Mouse (Mus musculus): ENCODE measurements around the gene Cmklr1. TPM values are rescaled to one million over a fixed set of nuclear protein-coding genes. Genes with fewer than 3 reads are reported as not detected.

Gene Cmklr1
- polyA plus RNA-seq, 1 experiment, result 32.6 TPM

- TF ChIP-seq CTCF (IDR thresholded peaks at IDR 0.05; ENCODE audit: borderline replicate concordance, control insufficient read depth, extremely low read depth, insufficient read depth, low read length, poor library complexity), result no peak
- TF ChIP-seq POLR2A (IDR thresholded peaks at IDR 0.05; ENCODE audit: control insufficient read depth, extremely low read depth, insufficient read depth, low read length, poor library complexity), result no peak
- no peaks in the 10 kb centered on the region for H3K36me3 ChIP-seq (ENCODE audit: control insufficient read depth, insufficient read depth, low read length)
- no peak overlapping the region for H3K4me3 ChIP-seq (ENCODE audit: control insufficient read depth, insufficient read depth, low read length)
- no peak for DNase-seq
- peaks cover 4% of the 10 kb centered on the region; the same call in 1 of the 2 replicates for H3K4me1 ChIP-seq (replicated peaks; ENCODE audit: control insufficient read depth, insufficient read depth, low read length)
- H3K27me3 ChIP-seq (ENCODE audit: control insufficient read depth, insufficient read depth, low read length), result no peaks in the 10 kb centered on the region
- H3K27ac ChIP-seq (ENCODE audit: control insufficient read depth, insufficient read depth, low read length), result no peak overlapping the region
- WGBS, result 94% methylated on average over 5 of the region's 7 CpGs
These were observed 27.3 kb upstream of the Cmklr1 start for GRCm38 (mm10) chr5:113677541-113677940.

- DNase-seq, result no peak
- Histone ChIP-seq H3K27me3 (ENCODE audit: control insufficient read depth, insufficient read depth, low read length) (no peaks in the 10 kb centered on the region; the same call in 1 of the 2 replicates), H3K27ac (ENCODE audit: control insufficient read depth, insufficient read depth, low read length) (no peak overlapping the region), H3K4me3 (ENCODE audit: control insufficient read depth, insufficient read depth, low read length) (no peak overlapping the region), H3K4me1 (replicated peaks; ENCODE audit: control insufficient read depth, insufficient read depth, low read length) (peaks cover 6% of the 10 kb centered on the region; the same call in 1 of the 2 replicates), H3K36me3 (ENCODE audit: control insufficient read depth, insufficient read depth, low read length) (no peaks in the 10 kb centered on the region)
- no peak for TF ChIP-seq POLR2A (IDR thresholded peaks at IDR 0.05; ENCODE audit: control insufficient read depth, extremely low read depth, insufficient read depth, low read length, poor library complexity)
- TF ChIP-seq CTCF (IDR thresholded peaks at IDR 0.05; ENCODE audit: borderline replicate concordance, control insufficient read depth, extremely low read depth, insufficient read depth, low read length, poor library complexity), result no peak
- 92% methylated on average over 7 of the region's 7 CpGs for WGBS
These were observed 24.6 kb upstream of the Cmklr1 start for GRCm38 (mm10) chr5:113674851-113675250.

- Histone ChIP-seq H3K36me3 (ENCODE audit: control insufficient read depth, insufficient read depth, low read length) (no peaks in the 10 kb centered on the region), H3K4me3 (ENCODE audit: control insufficient read depth, insufficient read depth, low read length) (no peak overlapping the region), H3K4me1 (replicated peaks; ENCODE audit: control insufficient read depth, insufficient read depth, low read length) (peaks cover 6% of the 10 kb centered on the region; the same call in 1 of the 2 replicates), H3K27me3 (ENCODE audit: control insufficient read depth, insufficient read depth, low read length) (no peaks in the 10 kb centered on the region; the same call in 1 of the 2 replicates), H3K27ac (ENCODE audit: control insufficient read depth, insufficient read depth, low read length) (no peak overlapping the region)
- DNase-seq, result no peak
- TF ChIP-seq POLR2A (IDR thresholded peaks at IDR 0.05; ENCODE audit: control insufficient read depth, extremely low read depth, insufficient read depth, low read length, poor library complexity), result no peak
- TF ChIP-seq CTCF (IDR thresholded peaks at IDR 0.05; ENCODE audit: borderline replicate concordance, control insufficient read depth, extremely low read depth, insufficient read depth, low read length, poor library complexity), result no peak
- 7% methylated on average over 7 of the region's 7 CpGs for WGBS
These were observed 22.2 kb upstream of the Cmklr1 start for GRCm38 (mm10) chr5:113672456-113672855.

- H3K27ac ChIP-seq (ENCODE audit: control insufficient read depth, insufficient read depth, low read length), result no peak overlapping the region
- WGBS, result 4% methylated on average over 6 of the region's 6 CpGs
- peak; percentile 64 for DNase-seq
- H3K36me3 ChIP-seq (ENCODE audit: control insufficient read depth, insufficient read depth, low read length), result no peaks in the 10 kb centered on the region
- no peaks in the 10 kb centered on the region; the same call in 1 of the 2 replicates for H3K27me3 ChIP-seq (ENCODE audit: control insufficient read depth, insufficient read depth, low read length)
- TF ChIP-seq CTCF (IDR thresholded peaks at IDR 0.05; ENCODE audit: borderline replicate concordance, control insufficient read depth, extremely low read depth, insufficient read depth, low read length, poor library complexity), result no peak
- TF ChIP-seq POLR2A (IDR thresholded peaks at IDR 0.05; ENCODE audit: control insufficient read depth, extremely low read depth, insufficient read depth, low read length, poor library complexity), result no peak
- H3K4me1 ChIP-seq (replicated peaks; ENCODE audit: control insufficient read depth, insufficient read depth, low read length), result peaks cover 6% of the 10 kb centered on the region; the same call in 1 of the 2 replicates
- no peak overlapping the region for H3K4me3 ChIP-seq (ENCODE audit: control insufficient read depth, insufficient read depth, low read length)
These were observed 20.4 kb upstream of the Cmklr1 start for GRCm38 (mm10) chr5:113670597-113670996.

GRCm38 (mm10) chr5:113670110-113670509 lies 19.9 kb upstream of the Cmklr1 start:
- Histone ChIP-seq H3K27me3 (ENCODE audit: control insufficient read depth, insufficient read depth, low read length) (no peaks in the 10 kb centered on the region; the same call in 1 of the 2 replicates), H3K4me3 (ENCODE audit: control insufficient read depth, insufficient read depth, low read length) (no peak overlapping the region), H3K36me3 (ENCODE audit: control insufficient read depth, insufficient read depth, low read length) (no peaks in the 10 kb centered on the region), H3K27ac (ENCODE audit: control insufficient read depth, insufficient read depth, low read length) (no peak overlapping the region), H3K4me1 (replicated peaks; ENCODE audit: control insufficient read depth, insufficient read depth, low read length) (peaks cover 6% of the 10 kb centered on the region; the same call in 1 of the 2 replicates)
- TF ChIP-seq POLR2A (IDR thresholded peaks at IDR 0.05; ENCODE audit: control insufficient read depth, extremely low read depth, insufficient read depth, low read length, poor library complexity) (no peak), CTCF (IDR thresholded peaks at IDR 0.05; ENCODE audit: borderline replicate concordance, control insufficient read depth, extremely low read depth, insufficient read depth, low read length, poor library complexity) (no peak)
- 20% methylated on average over 3 of the region's 3 CpGs for WGBS
- DNase-seq, result no peak

GRCm38 (mm10) chr5:113664629-113665195 lies 14.5 kb upstream of the Cmklr1 start:
- WGBS, result 63% methylated on average over 12 of the region's 12 CpGs
- no peaks in the 10 kb centered on the region for H3K4me1 ChIP-seq (replicated peaks; ENCODE audit: control insufficient read depth, insufficient read depth, low read length)
- DNase-seq, result no peak
- TF ChIP-seq POLR2A (IDR thresholded peaks at IDR 0.05; ENCODE audit: control insufficient read depth, extremely low read depth, insufficient read depth, low read length, poor library complexity) (no peak), CTCF (IDR thresholded peaks at IDR 0.05; ENCODE audit: borderline replicate concordance, control insufficient read depth, extremely low read depth, insufficient read depth, low read length, poor library complexity) (no peak)
- no peaks in the 10 kb centered on the region; the same call in 1 of the 2 replicates for H3K27me3 ChIP-seq (ENCODE audit: control insufficient read depth, insufficient read depth, low read length)
- H3K36me3 ChIP-seq (ENCODE audit: control insufficient read depth, insufficient read depth, low read length), result no peaks in the 10 kb centered on the region
- H3K4me3 ChIP-seq (ENCODE audit: control insufficient read depth, insufficient read depth, low read length), result no peak overlapping the region
- H3K27ac ChIP-seq (ENCODE audit: control insufficient read depth, insufficient read depth, low read length), result no peak overlapping the region
